Mouse (Mus musculus): ENCODE results near the gene Gpr108. TPM values are rescaled to one million over a fixed set of nuclear protein-coding genes. Genes with fewer than 3 reads are reported as not detected.

Gene Gpr108
- polyA plus RNA-seq, 1 experiment from 2014 or later = 27.6 TPM

GRCm38 (mm10) chr17:57249186-57250181, 1.2 kb upstream of the Gpr108 start, which contains the start of gene Trip10:
Gene Trip10, plus strand, starts transcription at chr17:57249455.
- no peaks in the 10 kb centered on the region; the same call in 1 of the 2 replicates for H3K36me3 ChIP-seq (replicated peaks; ENCODE audit: control insufficient read depth, insufficient read depth, low read depth, low read length)
- H3K27ac ChIP-seq (replicated peaks; ENCODE audit: low read depth, low read length) = peak within 1 kb of the TSS; percentile 66
- WGBS = under 1% methylated on average over 49 of the region's 52 CpGs
- H3K4me1 ChIP-seq (ENCODE audit: control insufficient read depth, insufficient read depth, low read length) = peaks cover 4% of the 10 kb centered on the region
- no peaks in the 10 kb centered on the region for H3K9me3 ChIP-seq (replicated peaks; ENCODE audit: control insufficient read depth, low read length)
- H3K9ac ChIP-seq (replicated peaks; ENCODE audit: low read length) = peak within 1 kb of the TSS; percentile 74
- peak within 1 kb of the TSS; percentile 77 for H3K4me3 ChIP-seq (ENCODE audit: low read depth, low read length)
- DNase-seq (ENCODE audit: low spot score) = peak; percentile 96
- peak; percentile 5 for ATAC-seq (replicated peaks; ENCODE audit: insufficient number of reproducible peaks, low FRiP score, low TSS enrichment, low read depth)
- H3K27me3 ChIP-seq (ENCODE audit: control insufficient read depth, insufficient read depth, low read length) = no peaks in the 10 kb centered on the region
- peak within 1 kb of the TSS; percentile 92 for H3K4me2 ChIP-seq (ENCODE audit: low read depth, low read length)

- H3K4me1 ChIP-seq (ENCODE audit: control insufficient read depth, insufficient read depth, low read length) = peaks cover 4% of the 10 kb centered on the region
- peak overlapping the region; percentile 68 for H3K4me2 ChIP-seq (ENCODE audit: low read depth, low read length)
- H3K36me3 ChIP-seq (replicated peaks; ENCODE audit: control insufficient read depth, insufficient read depth, low read depth, low read length) = no peaks in the 10 kb centered on the region; the same call in 1 of the 2 replicates
- H3K27me3 ChIP-seq (ENCODE audit: control insufficient read depth, insufficient read depth, low read length) = no peaks in the 10 kb centered on the region
- peak overlapping the region; percentile 53 for H3K4me3 ChIP-seq (ENCODE audit: low read depth, low read length)
- no peaks in the 10 kb centered on the region for H3K9me3 ChIP-seq (replicated peaks; ENCODE audit: control insufficient read depth, low read length)
- H3K27ac ChIP-seq (replicated peaks; ENCODE audit: low read depth, low read length) = peak overlapping the region; percentile 66
- 12% methylated on average over 13 of the region's 13 CpGs for WGBS
- no peak for ATAC-seq (replicated peaks; ENCODE audit: insufficient number of reproducible peaks, low FRiP score, low TSS enrichment, low read depth)
- peak overlapping the region; percentile 14 for H3K9ac ChIP-seq (replicated peaks; ENCODE audit: low read length)
- no peak for DNase-seq (ENCODE audit: low spot score)
These were observed 525 bp upstream of the Gpr108 start for GRCm38 (mm10) chr17:57248771-57249170.

DNA sequence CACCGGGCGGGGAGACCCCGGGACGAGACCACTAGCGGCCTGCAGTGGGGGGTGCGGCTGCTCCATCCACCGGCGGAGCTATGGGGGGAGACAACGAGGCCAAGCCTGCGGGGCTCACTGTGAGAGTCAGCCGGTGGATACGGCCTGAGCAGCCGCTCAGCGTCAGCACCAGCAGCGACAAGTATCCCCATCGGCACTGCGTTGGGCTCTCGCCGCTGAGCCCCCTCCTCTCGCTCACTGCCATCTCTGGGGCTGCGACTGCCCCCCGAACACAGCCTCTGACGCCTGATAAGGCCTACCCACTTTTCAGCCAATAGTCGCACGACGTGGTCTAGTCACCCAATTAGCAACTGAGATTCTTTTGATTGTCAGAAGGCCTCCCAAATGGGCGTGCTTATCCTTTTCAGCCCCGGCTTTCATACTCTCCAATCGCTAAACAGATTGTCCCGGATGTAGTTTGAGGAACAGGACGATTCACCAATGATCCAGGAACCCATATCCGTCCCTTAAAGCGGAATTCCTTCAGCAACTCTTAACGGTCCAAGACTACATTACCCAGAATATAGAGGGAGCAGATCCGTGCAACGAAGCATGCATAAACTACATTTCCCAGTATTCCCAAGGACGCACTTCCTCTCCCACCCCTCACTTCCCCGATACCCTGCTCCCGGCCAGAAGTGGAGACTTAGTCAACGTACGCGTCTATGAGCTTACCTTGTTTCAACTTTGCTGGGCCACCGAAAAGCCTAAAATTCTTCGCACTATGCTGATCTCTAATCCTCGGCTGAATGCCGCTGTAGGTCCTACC, 649 bp downstream of the Gpr108 start:
- H3K9ac ChIP-seq (replicated peaks; ENCODE audit: low read length) = peak overlapping the region; percentile 86
- ATAC-seq (replicated peaks; ENCODE audit: insufficient number of reproducible peaks, low FRiP score, low TSS enrichment, low read depth) = peak; percentile 95
- peak overlapping the region; percentile 68 for H3K4me2 ChIP-seq (ENCODE audit: low read depth, low read length)
- peak; percentile 98 for DNase-seq (ENCODE audit: low spot score)
- no peaks in the 10 kb centered on the region for H3K9me3 ChIP-seq (replicated peaks; ENCODE audit: control insufficient read depth, low read length)
- no peaks in the 10 kb centered on the region for H3K27me3 ChIP-seq (ENCODE audit: control insufficient read depth, insufficient read depth, low read length)
- peak overlapping the region; percentile 64 for H3K4me3 ChIP-seq (ENCODE audit: low read depth, low read length)
- peak overlapping the region; percentile 89 for H3K27ac ChIP-seq (replicated peaks; ENCODE audit: low read depth, low read length)
- WGBS = under 1% methylated on average over 46 of the region's 46 CpGs
- no peaks in the 10 kb centered on the region; the same call in none of the 2 replicates for H3K36me3 ChIP-seq (replicated peaks; ENCODE audit: control insufficient read depth, insufficient read depth, low read depth, low read length)
- peaks cover 4% of the 10 kb centered on the region for H3K4me1 ChIP-seq (ENCODE audit: control insufficient read depth, insufficient read depth, low read length)

- Histone ChIP-seq H3K9me3 (replicated peaks; ENCODE audit: control insufficient read depth, low read length) (no peaks in the 10 kb centered on the region), H3K36me3 (replicated peaks; ENCODE audit: control insufficient read depth, insufficient read depth, low read depth, low read length) (no peaks in the 10 kb centered on the region; the same call in none of the 2 replicates), H3K4me1 (ENCODE audit: control insufficient read depth, insufficient read depth, low read length) (peaks cover 4% of the 10 kb centered on the region), H3K27ac (replicated peaks; ENCODE audit: low read depth, low read length) (peak overlapping the region; percentile 89), H3K9ac (replicated peaks; ENCODE audit: low read length) (peak overlapping the region; percentile 86), H3K4me3 (ENCODE audit: low read depth, low read length) (peak overlapping the region; percentile 64), H3K4me2 (ENCODE audit: low read depth, low read length) (peak overlapping the region; percentile 67), H3K27me3 (ENCODE audit: control insufficient read depth, insufficient read depth, low read length) (no peaks in the 10 kb centered on the region)
- DNase-seq (ENCODE audit: low spot score) (peak; percentile 85), ATAC-seq (replicated peaks; ENCODE audit: insufficient number of reproducible peaks, low FRiP score, low TSS enrichment, low read depth) (peak; percentile 0; the same call in 1 of the 2 replicates)
- 5% methylated on average over 18 of the region's 18 CpGs for WGBS
These were observed 1.4 kb downstream of the Gpr108 start for GRCm38 (mm10) chr17:57246663-57247392.

GRCm38 (mm10) chr17:57245311-57245929, 2.8 kb downstream of the Gpr108 start:
- H3K9ac ChIP-seq (replicated peaks; ENCODE audit: low read length) = no peak overlapping the region
- 92% methylated on average over 10 of the region's 10 CpGs for WGBS
- H3K4me2 ChIP-seq (ENCODE audit: low read depth, low read length) = no peak overlapping the region
- H3K4me1 ChIP-seq (ENCODE audit: control insufficient read depth, insufficient read depth, low read length) = peaks cover 4% of the 10 kb centered on the region; the same call in 1 of the 2 replicates
- no peak for ATAC-seq (replicated peaks; ENCODE audit: insufficient number of reproducible peaks, low FRiP score, low TSS enrichment, low read depth)
- no peak for DNase-seq (ENCODE audit: low spot score)
- no peaks in the 10 kb centered on the region; the same call in none of the 2 replicates for H3K36me3 ChIP-seq (replicated peaks; ENCODE audit: control insufficient read depth, insufficient read depth, low read depth, low read length)
- no peaks in the 10 kb centered on the region for H3K27me3 ChIP-seq (ENCODE audit: control insufficient read depth, insufficient read depth, low read length)
- H3K4me3 ChIP-seq (ENCODE audit: low read depth, low read length) = no peak overlapping the region
- no peaks in the 10 kb centered on the region for H3K9me3 ChIP-seq (replicated peaks; ENCODE audit: control insufficient read depth, low read length)
- H3K27ac ChIP-seq (replicated peaks; ENCODE audit: low read depth, low read length) = no peak overlapping the region

DNA sequence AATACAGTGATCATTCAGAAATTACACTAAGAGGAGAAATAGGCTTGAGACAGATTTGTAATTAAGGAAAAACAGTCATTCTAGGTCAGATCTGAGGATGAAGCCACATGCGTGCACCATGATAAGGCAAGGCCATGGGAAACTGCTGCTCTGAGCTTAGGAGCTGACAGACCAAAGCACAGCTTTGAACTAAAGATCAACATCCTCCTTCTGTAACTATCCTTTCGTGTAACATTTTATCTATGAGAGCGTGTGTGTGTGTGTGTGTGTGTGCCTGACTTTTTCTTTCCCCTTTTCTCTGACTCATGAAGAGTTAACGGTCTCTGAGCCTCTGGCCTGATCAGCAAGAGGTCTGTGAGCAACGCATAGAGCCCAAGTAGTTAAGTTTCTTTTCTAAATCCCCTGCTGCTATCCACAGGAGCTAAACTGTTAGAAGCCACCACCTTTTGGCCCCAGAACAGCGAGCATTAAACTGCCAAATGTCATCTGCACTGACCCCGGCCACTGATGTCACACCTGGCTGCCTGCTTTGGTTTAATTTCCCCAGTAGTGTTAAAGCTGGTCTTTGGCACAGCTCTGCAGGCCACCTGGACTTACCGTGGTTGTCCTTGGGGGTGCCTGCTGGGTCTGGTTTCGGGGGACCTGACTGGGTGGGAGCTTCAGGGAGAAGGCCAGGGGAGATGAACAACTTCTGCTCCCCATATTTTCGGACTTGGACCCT, 4.4 kb downstream of the Gpr108 start:
- ATAC-seq (replicated peaks; ENCODE audit: insufficient number of reproducible peaks, low FRiP score, low TSS enrichment, low read depth) (no peak), DNase-seq (ENCODE audit: low spot score) (no peak)
- no peaks in the 10 kb centered on the region for H3K9me3 ChIP-seq (replicated peaks; ENCODE audit: control insufficient read depth, low read length)
- H3K4me2 ChIP-seq (ENCODE audit: low read depth, low read length) = no peak overlapping the region
- H3K36me3 ChIP-seq (replicated peaks; ENCODE audit: control insufficient read depth, insufficient read depth, low read depth, low read length) = no peaks in the 10 kb centered on the region; the same call in none of the 2 replicates
- no peak overlapping the region for H3K27ac ChIP-seq (replicated peaks; ENCODE audit: low read depth, low read length)
- no peaks in the 10 kb centered on the region for H3K27me3 ChIP-seq (ENCODE audit: control insufficient read depth, insufficient read depth, low read length)
- H3K4me1 ChIP-seq (ENCODE audit: control insufficient read depth, insufficient read depth, low read length) = peaks cover 4% of the 10 kb centered on the region; the same call in 1 of the 2 replicates
- WGBS = 75% methylated on average over 10 of the region's 10 CpGs
- no peak overlapping the region for H3K9ac ChIP-seq (replicated peaks; ENCODE audit: low read length)
- H3K4me3 ChIP-seq (ENCODE audit: low read depth, low read length) = no peak overlapping the region
